Mouse (Mus musculus) myocyte (in vitro differentiated cells): ENCODE data around the gene Rbp7.

Experiments used
- E2F4 ChIP-seq: IDR thresholded peaks from one replicate; pipeline ENCODE4 v1.6.1; 2011; ENCODE audit warnings: mild to moderate bottlenecking, control low read depth, moderate library complexity; ENCODE audit not compliant: insufficient read depth
- MAX ChIP-seq: IDR thresholded peaks from one replicate; pipeline ENCODE4 v1.6.1; 2011; ENCODE audit warnings: low read depth, mild to moderate bottlenecking, control low read depth
- MYOD1 ChIP-seq, 3 experiments: IDR thresholded peaks; one replicate each; pipeline ENCODE4 v1.6.1; 2011; ENCODE audit warnings: control low read depth in 2 of 3, low read depth in 2 of 3, mild to moderate bottlenecking in 2 of 3, moderate library complexity in 1 of 3; ENCODE audit not compliant: insufficient read length in 2 of 3, control insufficient read depth in 1 of 3
- MYOG ChIP-seq, 3 experiments: IDR thresholded peaks; one replicate each; pipeline ENCODE4 v1.6.1; 2011; ENCODE audit warnings: control low read depth in 2 of 3, low read depth in 2 of 3, mild to moderate bottlenecking in 2 of 3; ENCODE audit not compliant: insufficient read length in 2 of 3, control insufficient read depth in 1 of 3, insufficient read depth in 1 of 3
- POLR2A ChIP-seq: IDR thresholded peaks from one replicate; pipeline ENCODE4 v1.6.1; 2011; ENCODE audit warnings: low read depth, mild to moderate bottlenecking, control low read depth, moderate library complexity; ENCODE audit not compliant: insufficient read length
- POLR2AphosphoS2 ChIP-seq: IDR thresholded peaks from one replicate; pipeline ENCODE4 v1.6.1; 2011; ENCODE audit warnings: low read depth, control low read depth; ENCODE audit not compliant: insufficient read length
- TCF3 ChIP-seq: IDR thresholded peaks from one replicate; pipeline ENCODE4 v1.6.1; 2011; ENCODE audit warnings: low read depth, control low read depth; ENCODE audit not compliant: insufficient read length

GRCm38 (mm10) chr4:149457831-149458430 is 3.2 kb upstream of the Rbp7 start:
- TF ChIP-seq POLR2A (no peak), MYOG (IDR thresholded peaks at IDR 0.05; ENCODE audit: control insufficient read depth in 1 of 3, insufficient read depth in 1 of 3, insufficient read length in 2 of 3, low read depth in 2 of 3) (no peak), E2F4 (no peak), POLR2AphosphoS2 (no peak), TCF3 (no peak), MYOD1 (IDR thresholded peaks at IDR 0.05; ENCODE audit: control insufficient read depth in 1 of 3, insufficient read length in 2 of 3, low read depth in 2 of 3) (no peak), MAX (no peak)
